Mouse (Mus musculus) stomach, postnatal 0 days (tissue): ENCODE measurements at regions not wholly inside any gene's neighbourhood (a gene's known extent, or its start where the extent isn't known, plus 50 kb on each side); places are given as distances from the start of the nearest gene placed in this dataset.

Source experiments
- CTCF ChIP-seq: IDR thresholded peaks from 2 replicates; pipeline ENCODE4 v1.5.1; 2016; ENCODE audit warnings: antibody characterized with exemption, low read depth, mild to moderate bottlenecking, moderate library complexity
- EP300 ChIP-seq: optimal IDR thresholded peaks from 2 replicates; pipeline ENCODE3; 2016; ENCODE audit warnings: antibody characterized with exemption

- TF ChIP-seq EP300 (no peak), CTCF (no peak)
Measured at GRCm38 (mm10) chr16:50664240-50664639, 73.3 kb upstream of the Ccdc54 start.
